Mouse (Mus musculus) adrenal gland, adult 8-10 months (tissue): Measurements from ENCODE around the gene Mov10. TPM values are rescaled to one million over a fixed set of nuclear protein-coding genes. Genes with fewer than 3 reads are reported as not detected.
A peak's percentile ranks its signal among the peaks of the same experiment; 100 is the strongest.
"Not testable (repeated sequence)": the region's sequence is repeated elsewhere in the genome, so short reads cannot be mapped to it uniquely, and the experiment has no call there.

Experiments used
- DNase-seq: peaks from one replicate; pipeline ENCODE4 v3.0.0; 2022
- total RNA-seq, 4 experiments: library from RNA; stranded (reverse); gene quantifications; 2 replicates each; pipeline ENCODE4 v1.2.4; 2022

Gene Mov10
- total RNA-seq, 4 experiments from 2014 or later: 19.8 to 26.6 (median 23.7) TPM

- DNase-seq: peak; percentile 50
Measured at GRCm38 (mm10) chr3:104780561-104781420, 37.6 kb downstream of the Mov10 start, which contains the start of gene Ppm1j. Gene Ppm1j (plus strand): TSS chr3:104781056.

- no peak for DNase-seq
Measured at GRCm38 (mm10) chr3:104779949-104780348, 38.4 kb downstream of the Mov10 start.

GRCm38 (mm10) chr3:104777342-104777741 is 41.0 kb downstream of the Mov10 start:
- no peak for DNase-seq

- no peak for DNase-seq
Measured at GRCm38 (mm10) chr3:104773301-104773700, 45.1 kb downstream of the Mov10 start.

GRCm38 (mm10) chr3:104771460-104771859 is 46.9 kb downstream of the Mov10 start:
- DNase-seq: no peak

GRCm38 (mm10) chr3:104770918-104771317 is 47.4 kb downstream of the Mov10 start:
- no peak for DNase-seq

- no peak for DNase-seq
Measured at GRCm38 (mm10) chr3:104770035-104770434, 48.3 kb downstream of the Mov10 start.

GRCm38 (mm10) chr3:104769135-104769534 is 49.2 kb downstream of the Mov10 start:
- no peak for DNase-seq

GRCm38 (mm10) chr3:104767716-104768115 is 50.6 kb downstream of the Mov10 start:
- no peak for DNase-seq

GRCm38 (mm10) chr3:104767141-104767540 is 51.2 kb downstream of the Mov10 start:
- DNase-seq: no peak

- no peak for DNase-seq
Measured at GRCm38 (mm10) chr3:104765021-104765420, 53.3 kb downstream of the Mov10 start.

GRCm38 (mm10) chr3:104762103-104762863 is 56.1 kb downstream of the Mov10 start:
- not testable (repeated sequence) for DNase-seq

- DNase-seq: no peak
Measured at GRCm38 (mm10) chr3:104758869-104759268, 59.5 kb downstream of the Mov10 start.

GRCm38 (mm10) chr3:104758406-104758805 is 60.0 kb downstream of the Mov10 start:
- DNase-seq: peak; percentile 26

- DNase-seq: not testable (repeated sequence)
Measured at GRCm38 (mm10) chr3:104752845-104753244, 65.5 kb downstream of the Mov10 start.

Other genes with a start within 250 kb of the Mov10 start
- 10 to 100 TPM; 17.5 to 29.1 (median 23.5) TPM for gene Slc16a1, start 179.9 kb downstream of the Mov10 start, total RNA-seq
- gene Ppm1j, start 37.5 kb downstream of the Mov10 start, total RNA-seq: 10 to 100 TPM in 2 of 4 experiments, 1 to 10 TPM in 2; 3.9 to 12.9 (median 9.3) TPM
- 1 to 10 TPM in 2 of 4 experiments, under 1 TPM in 2; 0.52 to 2.2 (median 1.1) TPM for gene Fam19a3, start 36.7 kb downstream of the Mov10 start, total RNA-seq
- gene Rhoc, start 30.2 kb downstream of the Mov10 start, total RNA-seq: 100 to 1,000 TPM; 116 to 131 (median 124) TPM
- gene St7l, start 45.4 kb upstream of the Mov10 start, total RNA-seq: 10 to 100 TPM; 40.4 to 54.6 (median 43.9) TPM
- gene Capza1, start 45.9 kb upstream of the Mov10 start, total RNA-seq: 10 to 100 TPM; 59.2 to 71.1 (median 63.4) TPM
- 10 to 100 TPM; 21.8 to 30.9 (median 26.2) TPM for gene Wnt2b, start 143.4 kb upstream of the Mov10 start, total RNA-seq
- 10 to 100 TPM; 15.7 to 29.3 (median 20.8) TPM for gene Cttnbp2nl, start 234.6 kb upstream of the Mov10 start, total RNA-seq
- gene 4930564D02Rik, start 248.3 kb upstream of the Mov10 start, total RNA-seq: not detected